Mouse (Mus musculus): ENCODE measurements around the gene Tmem208. TPM values are rescaled to one million over a fixed set of nuclear protein-coding genes. Genes with fewer than 3 reads are reported as not detected.

Gene Tmem208
- total RNA-seq, 4 experiments from 2014 or later: 23.9 to 28.1 (median 26.0) TPM

DNA sequence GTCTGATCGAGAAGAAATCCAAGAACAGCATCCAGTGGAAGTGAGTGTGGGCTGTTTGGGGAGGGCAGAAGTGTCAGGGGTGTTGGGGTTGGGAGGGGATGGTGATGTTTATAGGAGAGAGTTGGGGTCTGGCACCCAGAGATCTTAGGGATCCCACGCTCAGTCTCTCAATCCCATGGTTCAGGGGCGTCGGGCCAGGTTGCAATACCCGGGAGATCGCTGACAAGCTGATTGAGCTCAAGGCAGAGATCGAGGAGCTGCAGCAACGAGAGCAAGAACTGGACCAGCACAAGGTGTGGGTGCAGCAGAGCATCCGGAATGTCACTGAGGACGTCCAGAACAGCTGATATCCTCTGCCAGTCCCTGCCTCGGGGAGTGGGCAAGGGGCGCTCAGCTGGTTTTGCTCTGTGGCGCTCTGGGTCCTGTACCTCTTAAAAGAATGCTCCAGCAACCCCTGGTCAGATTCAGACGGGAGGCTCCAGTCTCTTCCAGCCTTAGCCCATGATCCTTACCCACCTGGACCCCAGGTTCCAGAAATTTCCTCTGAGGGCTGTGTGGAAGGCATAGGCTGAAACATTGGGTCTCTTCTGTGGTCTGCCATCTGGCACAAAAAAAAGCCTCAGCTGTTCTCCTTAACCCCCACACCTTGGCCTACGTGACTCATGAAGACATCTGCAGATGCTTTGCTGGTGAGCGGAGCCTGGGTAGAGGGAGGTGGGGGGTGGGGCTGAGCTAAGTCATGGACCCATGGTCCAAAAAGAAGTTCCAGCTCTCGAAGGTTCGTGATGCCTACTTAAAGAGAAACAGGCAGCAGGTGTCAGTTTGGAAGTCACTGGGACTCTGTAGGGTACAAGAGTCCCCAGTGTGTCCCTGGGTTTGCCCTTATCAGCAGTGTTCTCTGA lies 27.6 kb upstream of the Tmem208 start:
- DNase-seq (ENCODE audit: low spot score): no peak

DNA sequence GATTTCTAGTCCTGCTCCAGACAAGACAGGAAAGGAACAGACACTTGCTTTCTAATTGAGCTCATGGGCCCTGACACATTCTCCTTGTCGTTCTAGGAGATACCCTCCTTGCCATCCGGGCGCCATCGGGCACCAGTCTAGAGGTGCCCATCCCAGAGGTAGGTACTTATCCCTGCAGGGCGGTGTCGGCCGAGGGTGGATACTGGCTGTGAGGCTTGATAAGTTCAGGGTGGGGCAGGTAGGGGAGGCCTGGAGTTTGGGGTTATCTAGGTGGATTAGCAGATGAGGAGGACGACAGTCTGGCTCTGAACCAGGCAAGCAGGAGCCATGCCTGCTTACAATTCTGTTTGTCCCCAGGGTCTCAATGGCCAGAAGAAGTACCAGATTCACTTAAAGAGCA lies 26.2 kb upstream of the Tmem208 start:
- DNase-seq (ENCODE audit: low spot score): no peak

DNA sequence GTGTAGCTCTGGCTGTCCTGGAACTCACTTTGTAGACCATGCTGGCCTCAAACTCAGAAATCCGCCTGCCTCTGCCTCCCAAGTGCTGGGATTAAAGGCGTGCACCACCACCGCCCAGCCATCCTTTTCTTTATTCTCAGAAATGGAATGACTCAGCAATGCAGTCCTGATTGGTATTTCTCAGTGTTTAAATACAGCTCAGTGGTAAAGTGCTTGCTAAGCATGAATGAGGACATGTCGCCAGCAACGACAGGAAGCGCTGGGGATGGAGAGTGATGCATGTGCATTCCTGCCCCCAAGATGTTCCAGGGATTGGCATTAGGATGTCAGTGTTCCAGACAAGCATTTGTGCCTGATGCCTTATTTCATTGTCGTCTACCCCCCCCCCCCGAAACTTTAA lies 22.8 kb upstream of the Tmem208 start:
- no peak for DNase-seq (ENCODE audit: low spot score)

DNA sequence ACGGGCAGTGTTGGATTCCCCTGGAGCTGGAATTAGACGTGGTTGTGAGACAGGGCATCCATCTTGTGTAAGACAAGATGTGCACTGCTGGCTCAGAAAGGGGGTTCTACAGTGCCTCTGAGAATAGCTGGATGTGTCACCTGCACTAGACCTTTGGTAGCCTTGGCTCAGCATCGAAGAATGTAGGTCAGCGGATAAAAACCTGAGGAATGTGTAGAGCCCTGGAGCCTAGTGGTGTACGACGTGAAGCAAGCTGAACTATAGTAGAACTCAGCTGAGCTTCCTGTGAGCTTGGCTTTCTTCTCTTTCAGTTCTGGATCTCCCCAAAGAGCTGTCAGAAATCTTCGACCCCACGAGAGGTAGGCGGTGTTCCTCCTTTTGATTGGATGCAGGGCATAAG lies 22.3 kb upstream of the Tmem208 start:
- DNase-seq (ENCODE audit: low spot score): no peak

DNA sequence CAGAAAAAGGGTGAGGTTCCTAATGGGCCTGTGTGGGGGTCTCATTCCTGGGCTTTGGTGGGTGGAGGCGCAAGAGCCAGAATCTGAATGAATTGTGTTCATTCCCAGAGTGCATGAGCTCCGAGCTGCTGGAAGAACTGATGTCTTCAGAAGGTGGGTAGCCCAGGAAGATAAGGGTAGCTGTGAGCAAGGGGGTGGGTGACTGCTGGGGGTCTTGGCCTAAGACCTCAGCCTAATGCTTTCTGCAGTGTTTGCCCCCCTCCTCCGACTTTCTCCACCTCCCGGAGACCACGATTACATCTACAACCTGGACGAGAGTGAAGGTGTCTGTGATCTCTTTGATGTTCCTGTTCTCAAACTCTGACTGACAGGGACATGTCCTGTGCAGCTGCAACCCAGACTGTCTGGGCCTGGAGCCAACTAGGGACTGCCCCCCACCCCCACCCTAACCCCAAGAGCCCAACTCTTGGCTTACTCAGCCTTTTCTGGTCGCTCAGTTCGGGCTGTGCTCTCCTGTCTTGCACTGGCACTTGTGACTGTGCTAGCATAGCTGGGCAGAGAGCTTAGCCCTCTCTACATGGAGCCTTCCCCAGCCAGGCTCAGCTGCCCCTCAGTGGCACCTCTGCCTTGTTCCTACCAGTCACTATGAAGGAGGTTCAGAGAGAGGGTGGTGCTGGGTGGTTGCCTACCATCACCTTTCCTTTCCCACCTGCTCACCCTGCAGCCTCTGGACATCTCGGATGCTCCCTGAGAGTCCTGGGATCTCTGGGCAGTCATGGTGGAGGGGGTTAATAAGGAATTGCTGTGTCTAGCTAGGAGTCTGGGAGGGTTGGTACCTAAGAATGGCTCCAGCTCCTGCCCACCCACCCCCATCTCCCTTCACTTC lies 21.6 kb upstream of the Tmem208 start:
- no peak for DNase-seq (ENCODE audit: low spot score)

DNA sequence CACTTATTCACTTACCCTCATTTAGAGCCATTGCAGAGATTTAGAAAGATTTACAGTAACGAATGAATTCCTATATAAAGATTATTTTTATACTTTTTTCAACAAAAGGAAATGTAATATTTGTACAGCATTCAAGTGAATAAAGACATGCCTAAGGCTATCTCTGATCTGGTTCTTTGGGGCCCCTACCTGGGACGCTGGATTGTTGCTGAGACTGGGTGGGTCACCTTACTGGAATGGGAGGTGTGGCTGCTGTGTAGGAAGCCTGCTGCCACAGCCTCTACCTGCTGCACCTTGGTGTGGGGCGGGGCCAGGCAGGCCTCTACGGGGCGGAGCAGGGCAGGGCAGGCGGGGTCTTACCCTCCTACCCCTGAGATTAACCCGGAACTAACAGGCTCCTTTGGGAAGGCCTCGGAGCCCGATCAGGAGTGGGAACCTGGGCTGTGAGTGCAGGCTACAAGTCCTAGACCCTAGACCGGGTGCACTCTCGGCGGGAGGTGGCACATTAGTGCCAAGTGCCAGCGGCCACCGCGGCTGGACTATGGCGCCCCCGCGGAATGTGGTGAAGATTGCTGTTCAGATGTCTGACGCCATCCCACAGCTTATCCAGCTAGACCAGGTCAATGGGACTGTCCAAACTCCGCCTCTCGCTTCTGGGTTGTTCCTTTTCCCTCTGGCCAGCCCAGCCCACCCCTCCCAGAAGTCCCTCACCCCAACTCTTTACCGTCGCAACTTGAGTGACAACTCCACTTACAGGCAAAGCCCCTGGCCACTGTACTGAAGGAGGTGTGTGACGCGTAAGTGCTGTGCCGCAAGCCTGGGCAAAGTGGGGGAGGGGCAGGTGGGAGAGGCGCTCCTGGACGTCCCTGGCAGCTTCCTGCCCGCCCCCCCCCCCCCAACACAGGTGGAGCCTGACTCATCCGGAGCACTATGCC lies 20.7 kb upstream of the Tmem208 start, which contains the start of gene Elmo3:
Elmo3 (plus strand) TSS at position 391 of the 935 bp plus-strand sequence.
- DNase-seq (ENCODE audit: low spot score): no peak

DNA sequence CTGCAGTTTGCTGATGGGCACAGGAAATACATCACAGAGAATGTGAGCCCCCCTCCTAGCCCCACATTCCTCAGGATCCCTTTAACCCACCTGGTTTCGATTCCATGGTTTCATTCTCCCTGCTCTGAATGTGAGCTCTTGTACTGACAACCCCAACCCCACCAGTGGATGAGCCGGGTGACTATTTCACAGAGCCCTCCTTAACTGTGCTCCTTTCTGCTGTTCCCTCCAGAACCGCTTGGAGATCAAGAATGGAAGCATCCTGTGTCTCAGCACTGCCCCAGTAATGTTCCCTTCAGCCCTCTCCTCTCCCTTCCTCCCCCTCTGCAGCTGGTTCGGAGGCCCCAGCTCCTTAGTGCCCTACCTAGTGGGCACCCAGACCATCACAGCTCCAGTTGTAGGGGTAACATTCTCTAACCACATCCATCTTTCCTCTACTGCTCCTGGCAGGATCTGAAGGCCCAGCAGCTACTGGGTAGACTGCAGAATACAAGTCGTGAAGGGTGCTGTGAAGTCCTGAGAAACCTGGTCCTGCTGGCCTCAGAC lies 19.9 kb upstream of the Tmem208 start:
- no peak for DNase-seq (ENCODE audit: low spot score)

DNA sequence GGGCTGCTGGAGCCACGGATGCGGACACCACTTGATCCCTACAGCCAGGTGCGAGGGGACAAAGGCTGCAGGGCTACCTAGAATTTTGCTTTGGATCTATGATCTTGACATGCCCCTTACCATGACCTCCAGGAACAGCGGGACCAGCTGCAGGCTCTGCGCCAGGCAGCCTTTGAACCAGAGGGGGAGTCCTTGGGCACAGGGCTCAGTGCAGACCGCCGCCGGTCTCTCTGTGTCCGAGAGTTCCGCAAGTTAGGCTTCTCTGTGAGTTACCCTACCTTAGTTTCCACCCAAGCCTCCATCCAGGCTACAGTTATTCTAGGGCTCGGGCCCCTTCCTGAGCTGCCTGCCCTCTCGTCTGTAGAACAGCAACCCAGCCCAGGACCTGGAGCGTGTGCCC lies 18.5 kb upstream of the Tmem208 start:
- DNase-seq (ENCODE audit: low spot score): no peak

DNA sequence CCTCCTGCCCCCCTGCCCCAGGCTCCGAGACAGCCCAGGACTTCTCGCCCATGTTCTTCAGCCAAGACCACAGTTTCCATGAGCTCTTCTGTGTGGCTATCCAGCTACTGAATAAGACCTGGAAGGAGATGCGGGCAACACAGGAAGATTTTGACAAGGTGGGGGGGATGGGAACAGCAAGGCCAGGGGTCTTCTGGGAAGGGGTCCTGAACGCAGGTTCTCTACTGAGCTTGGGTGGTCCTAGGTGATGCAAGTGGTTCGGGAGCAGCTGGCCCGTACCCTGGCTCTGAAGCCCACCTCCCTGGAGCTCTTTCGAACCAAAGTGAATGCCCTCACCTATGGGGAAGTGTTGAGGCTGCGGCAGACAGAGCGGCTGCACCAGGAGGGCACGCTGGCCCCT lies 17.7 kb upstream of the Tmem208 start:
- DNase-seq (ENCODE audit: low spot score): no peak

DNA sequence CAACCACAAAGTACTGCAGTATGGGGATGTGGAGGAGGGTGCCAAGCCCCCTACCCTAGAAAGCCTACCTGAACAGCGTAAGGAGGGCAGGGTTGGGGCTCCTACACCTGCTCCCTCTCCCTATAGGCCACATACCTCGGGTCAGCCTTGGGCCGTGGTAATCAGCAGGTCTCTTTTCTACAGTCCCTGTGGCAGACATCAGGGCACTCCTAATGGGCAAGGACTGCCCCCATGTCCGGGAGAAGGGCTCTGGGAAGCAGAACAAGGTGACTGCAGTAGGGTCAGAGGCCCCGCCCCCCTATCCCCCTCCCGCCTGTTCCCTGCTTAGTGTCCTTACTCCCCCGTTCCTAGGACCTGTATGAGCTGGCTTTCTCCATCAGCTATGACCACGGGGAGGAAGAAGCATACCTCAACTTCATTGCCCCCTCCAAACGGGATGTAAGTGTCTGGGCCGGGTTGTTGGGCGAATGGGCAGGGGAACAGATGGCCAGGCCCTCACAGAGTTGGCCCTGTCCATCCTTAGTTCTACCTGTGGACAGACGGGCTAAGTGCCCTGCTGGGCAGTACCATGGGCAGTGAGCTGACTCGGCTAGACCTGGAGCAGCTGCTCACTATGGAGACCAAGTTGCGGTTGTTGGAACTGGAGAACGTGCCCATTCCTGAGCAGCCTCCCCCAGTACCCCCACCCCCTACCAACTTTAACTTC lies 16.9 kb upstream of the Tmem208 start:
- DNase-seq (ENCODE audit: low spot score): no peak

DNA sequence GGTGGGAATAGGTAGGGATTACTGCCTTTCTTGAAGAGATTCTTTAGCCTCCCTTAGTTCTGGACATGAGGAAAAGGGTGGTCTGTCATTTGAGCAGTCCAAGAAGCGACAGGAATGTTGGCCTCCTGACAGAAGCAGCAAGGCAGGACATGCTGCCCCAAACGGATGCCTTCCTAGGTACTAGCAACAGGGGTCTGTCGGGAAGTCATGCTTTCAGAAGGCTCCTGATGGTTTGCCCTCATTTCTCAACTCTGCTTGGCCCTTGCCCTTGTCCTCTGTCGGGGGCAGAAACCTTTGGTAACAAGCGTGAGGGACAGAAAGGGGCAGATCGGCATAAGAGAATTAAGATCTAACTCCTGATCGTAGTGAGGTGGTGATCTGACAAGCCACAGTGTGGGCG lies 16.0 kb upstream of the Tmem208 start:
- DNase-seq (ENCODE audit: low spot score): no peak

DNA sequence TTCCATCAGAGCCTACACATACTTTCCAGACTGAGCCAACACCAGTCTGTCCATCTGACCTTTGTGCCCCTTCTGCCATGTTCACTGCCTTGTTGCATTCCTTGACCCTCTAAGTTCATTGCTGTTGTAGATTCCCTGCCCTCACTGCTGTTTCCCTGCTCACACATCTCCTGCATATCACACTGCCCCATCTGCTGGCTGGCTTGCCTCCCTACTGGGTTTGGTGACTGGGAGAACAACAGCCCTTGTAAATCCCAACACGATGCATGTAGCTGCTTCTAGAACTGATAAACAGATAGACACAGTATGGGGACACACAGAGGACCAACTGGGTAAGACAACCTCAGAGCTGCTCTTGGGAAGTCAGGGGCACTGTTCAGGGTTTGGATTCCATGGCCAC lies 14.4 kb upstream of the Tmem208 start:
- no peak for DNase-seq (ENCODE audit: low spot score)

DNA sequence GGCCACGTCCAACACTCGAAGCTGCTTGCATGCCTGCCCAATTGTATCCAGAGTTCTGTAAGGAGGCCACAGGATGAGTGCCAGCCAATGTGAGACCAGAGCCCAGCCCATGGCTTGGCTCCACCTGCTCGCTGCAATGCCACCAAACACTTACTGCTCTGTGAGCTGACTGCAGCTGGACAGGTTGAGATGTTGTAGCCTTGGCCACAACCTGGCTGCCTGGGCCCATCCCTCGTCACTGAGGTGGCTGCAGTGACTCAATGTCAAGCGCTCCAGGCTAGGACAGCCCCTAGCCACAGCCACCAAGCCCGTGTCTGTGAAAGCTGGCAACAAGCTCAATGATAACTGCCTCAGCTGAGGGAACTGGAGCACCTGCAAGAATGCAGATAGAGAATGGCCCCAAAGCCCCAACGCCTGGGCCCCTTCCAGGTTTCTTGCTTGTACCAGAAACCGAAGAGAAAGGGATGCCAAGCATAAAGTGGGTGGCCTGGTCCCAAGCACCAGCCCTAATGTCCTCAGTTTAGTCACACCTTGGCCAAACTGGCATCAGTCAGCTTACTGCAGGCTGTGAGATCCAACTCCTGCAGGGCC lies 13.2 kb upstream of the Tmem208 start:
- DNase-seq (ENCODE audit: low spot score): no peak

DNA sequence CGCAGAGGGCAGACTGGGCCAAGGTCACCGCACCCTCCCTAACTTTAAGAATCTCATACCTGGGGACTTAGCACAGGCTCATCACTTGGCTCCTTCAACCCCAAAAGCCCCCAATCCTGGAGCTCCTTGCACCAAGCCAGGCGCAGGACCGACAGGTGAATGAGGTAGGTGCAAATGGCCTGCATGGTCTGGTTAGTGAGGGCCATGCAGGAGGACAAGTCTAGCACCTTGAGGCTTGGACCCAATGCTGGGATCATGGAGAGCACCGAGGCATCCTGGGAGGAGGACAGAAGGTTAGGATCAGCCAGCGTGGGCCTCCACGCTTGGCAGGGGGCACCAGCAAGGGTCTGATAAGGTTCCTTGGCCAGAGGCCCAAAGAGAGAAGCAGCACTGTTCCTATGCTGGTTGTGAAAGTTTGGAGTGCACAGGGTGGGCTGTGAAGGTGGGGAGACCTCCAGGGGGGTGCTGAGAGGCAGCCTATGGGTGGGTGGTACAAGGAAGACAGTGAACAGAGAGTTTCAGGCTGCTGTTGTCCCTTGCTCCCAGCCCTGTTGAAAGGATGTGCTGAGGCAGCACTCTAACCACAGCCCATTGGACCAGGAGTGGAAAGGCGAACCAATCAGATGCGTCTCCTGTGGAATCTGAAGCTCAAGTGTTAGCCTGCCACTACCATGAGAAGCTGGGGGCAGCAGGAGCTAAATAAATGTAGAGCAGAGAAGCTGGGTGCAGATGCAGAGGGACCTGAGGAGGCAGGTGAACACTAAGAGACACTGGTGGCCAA lies 12.3 kb upstream of the Tmem208 start:
- DNase-seq (ENCODE audit: low spot score): no peak

DNA sequence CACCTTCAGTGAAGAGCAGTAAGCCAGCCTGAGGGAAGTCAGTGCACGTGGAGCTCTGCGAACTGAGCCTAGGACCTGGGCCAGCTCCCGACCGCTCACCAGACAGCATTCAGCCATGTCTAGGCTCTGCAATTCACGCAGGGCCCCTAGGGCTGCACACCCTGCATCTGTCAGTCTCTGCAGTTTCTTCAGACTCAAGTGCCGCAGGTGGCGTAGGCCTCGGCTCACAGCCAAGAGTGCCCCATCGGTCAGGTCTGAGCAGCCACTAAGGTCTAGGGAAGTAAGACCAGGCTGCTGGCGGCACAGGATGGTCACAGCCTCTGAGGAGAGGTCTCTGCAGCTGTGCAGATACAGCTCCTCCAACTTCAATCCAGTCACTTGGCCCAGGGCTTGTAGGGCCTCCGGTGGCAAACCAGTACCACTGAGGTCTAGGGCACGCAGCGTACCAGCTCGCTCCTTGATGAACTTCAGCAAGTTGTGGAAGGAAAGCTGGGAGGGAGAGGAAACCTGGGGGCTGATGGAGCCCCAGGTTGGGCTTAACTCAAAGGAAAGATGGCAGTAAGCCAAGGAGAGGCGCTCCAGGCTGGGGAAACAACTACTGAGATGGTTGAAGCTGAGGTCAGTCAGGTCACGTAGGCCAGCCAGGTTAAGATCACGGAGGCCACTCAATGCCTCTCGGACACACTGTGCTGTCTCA lies 10.9 kb upstream of the Tmem208 start:
- no peak for DNase-seq (ENCODE audit: low spot score)

DNA sequence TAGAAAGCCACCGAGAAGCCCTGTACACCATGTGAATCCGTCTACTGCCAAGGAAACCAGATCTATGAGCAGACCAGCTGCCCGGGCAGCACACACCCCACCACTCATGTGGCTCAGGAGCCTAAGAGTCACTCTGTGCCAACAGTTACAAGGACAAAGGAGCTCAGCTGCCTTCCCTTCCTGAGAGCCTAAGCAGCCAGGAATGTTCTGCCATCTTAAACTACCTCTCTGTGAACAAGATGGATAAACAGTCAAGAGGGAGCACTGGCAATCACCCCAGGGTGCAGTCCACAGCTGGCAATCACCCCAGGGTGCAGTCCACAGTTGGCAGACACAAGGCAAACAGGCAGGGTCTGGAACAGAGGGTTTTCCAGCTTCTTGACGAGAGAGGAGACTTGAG lies 8.2 kb upstream of the Tmem208 start:
- DNase-seq (ENCODE audit: low spot score): no peak

DNA sequence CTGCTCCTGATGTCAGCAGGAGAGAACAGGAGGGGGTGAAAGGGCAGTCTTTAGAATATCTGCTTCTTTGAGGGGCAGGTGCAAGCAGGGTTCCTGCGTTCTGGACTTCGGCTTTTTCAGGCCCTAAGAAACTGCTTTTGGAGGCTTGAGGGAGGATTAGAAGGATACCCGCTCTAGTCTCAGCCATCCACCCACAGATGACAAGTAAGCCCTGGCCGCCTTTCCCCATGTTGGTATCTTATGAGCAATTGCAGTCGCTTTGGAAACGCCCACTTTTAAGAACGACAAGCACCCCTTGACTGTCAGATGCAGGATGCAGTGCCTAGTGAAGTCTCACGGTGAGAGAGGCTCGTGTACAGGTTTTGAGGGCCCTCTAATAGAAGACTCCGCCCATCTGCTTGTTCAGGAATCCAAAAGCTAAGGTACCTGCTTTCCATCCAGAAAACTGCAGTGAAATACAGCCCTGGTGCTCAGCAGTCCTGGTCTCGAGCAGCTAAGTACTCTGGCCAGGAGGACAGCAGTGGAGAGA lies 7.4 kb upstream of the Tmem208 start:
- no peak for DNase-seq (ENCODE audit: low spot score)

DNA sequence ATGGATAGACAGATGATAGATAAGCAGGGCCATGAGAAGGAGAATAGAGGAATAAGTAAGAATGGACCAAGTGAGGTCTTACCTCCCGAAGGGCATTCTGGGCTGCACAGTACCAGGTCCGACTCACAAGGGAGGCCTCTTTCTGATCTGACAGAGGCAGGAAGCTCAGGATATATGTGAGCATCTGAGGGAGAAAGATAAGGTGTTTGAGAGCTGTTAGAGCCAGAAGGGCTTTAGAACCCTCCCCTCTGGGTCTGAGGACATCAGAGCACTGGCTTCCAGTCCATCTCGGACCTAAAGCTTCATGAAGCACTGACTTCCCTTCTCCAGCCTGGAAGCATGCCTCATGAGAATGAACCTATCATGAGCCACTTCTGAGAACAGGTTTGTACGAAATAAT lies 3.0 kb upstream of the Tmem208 start:
- DNase-seq (ENCODE audit: low spot score): no peak
